Mouse (Mus musculus): ENCODE results near the gene Eri3. TPM values are rescaled to one million over a fixed set of nuclear protein-coding genes. Genes with fewer than 3 reads are reported as not detected.

The Eri3 gene
- polyA plus RNA-seq (2021) = 108 TPM

DNA sequence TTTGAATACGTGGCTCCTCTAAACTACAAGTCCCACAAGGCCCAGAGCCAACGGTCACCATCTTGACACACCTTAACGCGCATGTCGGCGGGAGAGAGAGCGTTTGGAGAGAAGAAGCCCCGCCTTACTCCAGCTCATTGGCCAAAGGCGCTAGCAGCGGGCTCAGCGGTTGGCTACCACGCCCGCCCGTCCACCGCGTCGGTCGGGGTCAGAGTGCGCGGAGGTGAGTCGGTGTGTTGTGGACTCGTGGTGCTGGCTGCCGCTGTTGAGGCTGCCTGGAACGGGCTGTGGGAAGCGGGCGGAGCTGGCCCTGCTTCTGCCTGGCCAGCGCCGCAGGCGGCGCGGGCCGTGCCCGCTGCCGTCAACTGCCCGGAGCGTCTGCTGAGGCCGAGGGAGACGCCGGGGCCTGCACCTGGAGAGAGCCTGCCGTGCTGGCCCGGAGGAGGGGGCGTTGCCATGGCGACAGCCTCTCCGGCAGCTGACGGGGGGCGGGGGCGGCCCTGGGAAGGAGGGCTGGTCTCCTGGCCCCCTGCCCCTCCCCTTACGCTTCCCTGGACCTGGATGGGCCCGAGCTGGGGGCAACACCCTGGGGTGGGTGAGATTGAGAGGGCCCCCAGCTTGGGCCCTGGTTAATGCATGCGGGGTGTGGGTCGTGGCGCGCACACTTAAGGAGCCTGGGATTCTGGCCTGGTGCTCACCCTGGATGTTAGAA is at the start of gene Eri3:
Gene Eri3, plus strand, starts transcription at position 226 of the 712 bp plus-strand sequence.
- H3K27me3 ChIP-seq = no peaks in the 10 kb centered on the region
- DNase-seq (ENCODE audit: low read depth, low spot score) = peak; percentile 84
- no peak for TF ChIP-seq CTCF (IDR thresholded peaks at IDR 0.05)
- ChIA-PET POLR2A (interaction anchor here (0.6 to 0.9 kb wide), 2 partner anchors 8 to 35 kb away, joined by 3 read pairs; no protein-coding TSS in a partner anchor), CTCF (no interaction called here)
- peak; percentile 98 for ATAC-seq
- in situ Hi-C loops (cut with MboI; ENCODE audit: low pct_unique_long_range_greater_than_20kb) = no loop called here

DNA sequence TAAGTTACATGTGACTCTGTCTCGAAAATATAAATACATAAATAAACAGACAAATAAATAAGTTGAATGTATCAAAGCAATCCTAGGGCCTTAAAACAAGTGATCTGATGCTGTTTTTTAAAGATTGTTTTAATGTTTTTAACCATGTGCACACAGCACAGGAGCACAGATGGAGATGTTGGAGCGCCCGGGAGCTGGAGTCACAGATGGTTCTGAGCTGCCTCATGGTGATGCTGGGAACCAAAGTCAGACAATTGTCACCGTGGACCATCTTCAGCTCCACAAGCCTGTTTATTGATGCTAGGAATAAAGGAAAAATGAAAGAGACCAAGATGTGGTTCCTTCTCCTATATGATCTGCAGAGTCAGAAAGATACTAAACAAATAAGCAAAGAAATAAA is 31.9 kb upstream of the Eri3 start:
- ChIA-PET POLR2A (interaction anchor here (0.5 kb wide), 1 partner anchor 318 kb away, joined by 4 read pairs; no protein-coding TSS in a partner anchor), CTCF (no interaction called here)
- TF ChIP-seq CTCF (IDR thresholded peaks at IDR 0.05) = no peak

DNA sequence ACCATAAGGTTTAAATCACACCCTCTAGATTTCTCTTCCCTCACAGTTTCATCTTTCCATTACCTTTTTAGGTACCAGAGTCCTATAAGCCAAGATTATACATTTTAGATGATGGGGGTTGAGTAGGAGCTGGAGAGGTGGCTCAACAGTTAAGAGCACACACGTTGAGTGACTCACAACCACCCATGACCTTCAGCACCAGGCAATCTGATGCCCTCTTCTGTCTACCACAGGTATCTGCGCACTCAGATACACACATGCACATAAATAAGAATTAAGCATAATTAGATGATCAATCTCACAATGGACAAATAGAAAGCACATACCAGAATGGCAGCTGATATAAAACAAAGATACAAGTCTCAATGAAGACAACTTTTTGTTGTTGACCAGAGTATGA is 28.8 kb upstream of the Eri3 start:
- in situ Hi-C loops (cut with MboI; ENCODE audit: low pct_unique_long_range_greater_than_20kb) = loop anchor here (10.0 kb wide), 1 partner anchor 197 kb away; no protein-coding TSS in a partner anchor
- ChIA-PET CTCF (no interaction called here), POLR2A (no interaction called here)
- H3K27me3 ChIP-seq = peaks cover 19% of the 10 kb centered on the region
- DNase-seq (ENCODE audit: low read depth, low spot score) (no peak), ATAC-seq (no peak)
- TF ChIP-seq CTCF (IDR thresholded peaks at IDR 0.05) = no peak

More for the DNA sequence above, 31.9 kb upstream of the Eri3 start:
- H3K27me3 ChIP-seq = peaks cover 23% of the 10 kb centered on the region
- in situ Hi-C loops (cut with MboI; ENCODE audit: low pct_unique_long_range_greater_than_20kb) = no loop called here
- ATAC-seq (no peak), DNase-seq (ENCODE audit: low read depth, low spot score) (no peak)

DNA sequence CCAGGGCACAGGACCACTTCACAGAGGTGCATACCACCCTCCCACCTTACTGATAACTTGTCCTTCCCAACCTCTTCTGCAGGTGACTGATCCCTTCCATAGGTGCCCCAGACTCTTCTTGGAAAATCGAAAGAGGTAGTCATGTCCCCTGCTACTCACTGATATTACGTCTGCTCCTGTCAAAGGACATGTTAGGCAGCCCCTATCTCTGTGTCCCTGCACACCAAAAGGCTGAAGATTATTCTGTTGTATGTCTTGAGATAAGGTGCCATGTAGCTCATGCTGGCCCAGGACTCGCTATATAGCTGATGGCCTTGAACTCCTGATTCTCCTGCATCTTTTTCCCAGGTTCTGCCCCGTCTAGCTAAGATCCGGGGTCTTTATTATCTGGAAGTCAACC is 24.2 kb upstream of the Eri3 start:
- no peak for DNase-seq (ENCODE audit: low read depth, low spot score)
- peaks cover 25% of the 10 kb centered on the region for H3K27me3 ChIP-seq
- TF ChIP-seq CTCF (IDR thresholded peaks at IDR 0.05) = no peak
- ChIA-PET CTCF (interaction anchor here (0.9 to 1.5 kb wide), 2 partner anchors 23 to 258 kb away, joined by 3 to 4 read pairs; no protein-coding TSS in a partner anchor), POLR2A (no interaction called here)
- no peak for ATAC-seq
- in situ Hi-C loops (cut with MboI; ENCODE audit: low pct_unique_long_range_greater_than_20kb) = loop anchor here (10.0 kb wide), 1 partner anchor 201 kb away; no protein-coding TSS in a partner anchor

DNA sequence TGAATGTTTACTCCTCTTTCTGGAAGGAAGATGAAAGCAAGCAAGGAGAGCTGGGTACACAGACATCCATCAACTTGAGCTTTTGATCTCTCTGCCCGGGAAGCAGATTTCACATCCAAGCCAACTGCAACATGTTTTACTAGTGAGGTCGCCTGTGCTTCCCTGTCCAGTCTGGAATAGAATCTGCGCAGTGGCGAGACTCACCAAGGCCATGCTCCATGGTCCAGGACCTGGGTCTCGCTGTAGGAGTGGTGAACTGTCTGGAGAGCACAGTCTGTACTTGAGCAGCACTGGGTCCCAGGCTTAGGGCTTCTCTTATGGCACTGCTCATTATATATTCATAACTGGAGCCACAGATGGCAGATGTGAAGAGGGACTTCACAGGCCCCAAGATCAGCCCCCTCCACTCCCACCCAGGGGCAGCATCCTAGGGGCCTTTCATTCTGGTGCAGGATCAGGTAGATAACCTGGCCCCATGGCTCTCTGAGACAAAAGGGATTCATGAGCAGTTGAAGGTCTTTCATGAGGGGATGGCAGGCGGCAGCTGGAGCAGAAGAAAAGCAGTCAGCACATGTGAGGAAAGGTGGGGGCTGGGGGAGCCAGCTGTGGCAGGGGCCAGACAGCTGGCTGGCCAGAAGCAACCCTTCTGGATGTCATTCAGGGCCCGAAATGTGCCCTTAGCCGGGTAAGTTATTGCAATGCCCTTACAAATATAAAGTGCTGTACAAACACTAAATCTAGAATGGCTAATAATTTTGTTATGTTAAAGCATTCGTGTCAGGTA is 22.9 kb upstream of the Eri3 start:
- CTCF ChIA-PET = interaction anchor here (0.9 to 1.5 kb wide), 3 partner anchors 22 to 260 kb away, joined by 3 to 4 read pairs (median 3); no protein-coding TSS in a partner anchor
- ATAC-seq (no peak), DNase-seq (ENCODE audit: low read depth, low spot score) (no peak)
- H3K27me3 ChIP-seq = peaks cover 33% of the 10 kb centered on the region
- POLR2A ChIA-PET = no interaction called here
- no peak for TF ChIP-seq CTCF (IDR thresholded peaks at IDR 0.05)
- in situ Hi-C loops (cut with MboI; ENCODE audit: low pct_unique_long_range_greater_than_20kb) = loop anchor here (10.0 kb wide), 1 partner anchor 203 kb away; no protein-coding TSS in a partner anchor

DNA sequence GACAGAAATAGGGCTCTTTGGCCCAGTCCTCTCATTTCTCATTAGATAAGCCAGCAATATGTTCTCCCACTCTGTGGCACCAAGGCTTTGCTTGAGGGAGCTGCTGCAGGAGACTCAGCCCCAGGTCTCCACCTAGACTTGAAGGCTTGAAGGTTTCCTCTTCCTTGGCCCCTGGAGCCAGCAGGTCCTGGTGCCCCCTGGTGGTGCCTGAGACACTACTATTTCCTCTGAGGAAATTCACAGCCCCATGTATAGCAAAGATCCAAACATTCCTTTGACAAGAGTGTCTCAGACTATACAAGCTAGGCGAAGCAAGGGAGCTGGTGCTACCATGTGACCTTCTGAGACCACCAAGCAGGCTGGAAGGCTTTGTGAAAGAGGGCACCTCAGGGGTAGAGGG is 22.2 kb upstream of the Eri3 start:
- no peak for ATAC-seq

DNA sequence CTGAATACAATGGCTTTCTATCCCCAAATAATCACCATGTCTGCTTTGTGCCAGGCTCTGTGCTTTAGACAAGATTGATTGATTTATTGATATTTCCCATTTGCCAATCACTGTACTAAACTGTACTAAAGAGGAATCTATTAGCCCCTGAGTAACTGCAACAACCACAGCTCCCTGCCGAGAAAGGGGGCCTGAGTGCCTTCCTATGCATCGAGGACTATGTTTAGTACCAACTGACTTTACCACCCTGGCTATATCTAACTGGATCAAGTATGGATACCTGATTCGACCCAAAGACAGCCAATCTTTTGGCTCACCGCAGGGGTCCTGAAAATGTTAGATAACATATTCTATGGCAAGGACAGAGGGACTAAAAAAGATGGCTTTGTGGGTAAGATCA is 20.3 kb upstream of the Eri3 start:
- CTCF ChIA-PET = no interaction called here
- POLR2A ChIA-PET = no interaction called here
- TF ChIP-seq CTCF (IDR thresholded peaks at IDR 0.05) = no peak
- in situ Hi-C loops (cut with MboI; ENCODE audit: low pct_unique_long_range_greater_than_20kb) = loop anchor here (10.0 kb wide), 1 partner anchor 205 kb away; no protein-coding TSS in a partner anchor
- no peak for ATAC-seq
- DNase-seq (ENCODE audit: low read depth, low spot score) = no peak
- H3K27me3 ChIP-seq = peaks cover 35% of the 10 kb centered on the region

More for the DNA sequence above, 22.2 kb upstream of the Eri3 start:
- CTCF ChIA-PET = interaction anchor here (0.8 to 1.2 kb wide), 2 partner anchors 12 to 258 kb away, joined by 3 to 4 read pairs; no protein-coding TSS in a partner anchor
- H3K27me3 ChIP-seq = peaks cover 31% of the 10 kb centered on the region
- DNase-seq (ENCODE audit: low read depth, low spot score) = no peak
- TF ChIP-seq CTCF (IDR thresholded peaks at IDR 0.05) = peak; percentile 75
- in situ Hi-C loops (cut with MboI; ENCODE audit: low pct_unique_long_range_greater_than_20kb) = loop anchor here (10.0 kb wide), 1 partner anchor 203 kb away; no protein-coding TSS in a partner anchor
- POLR2A ChIA-PET = no interaction called here

DNA sequence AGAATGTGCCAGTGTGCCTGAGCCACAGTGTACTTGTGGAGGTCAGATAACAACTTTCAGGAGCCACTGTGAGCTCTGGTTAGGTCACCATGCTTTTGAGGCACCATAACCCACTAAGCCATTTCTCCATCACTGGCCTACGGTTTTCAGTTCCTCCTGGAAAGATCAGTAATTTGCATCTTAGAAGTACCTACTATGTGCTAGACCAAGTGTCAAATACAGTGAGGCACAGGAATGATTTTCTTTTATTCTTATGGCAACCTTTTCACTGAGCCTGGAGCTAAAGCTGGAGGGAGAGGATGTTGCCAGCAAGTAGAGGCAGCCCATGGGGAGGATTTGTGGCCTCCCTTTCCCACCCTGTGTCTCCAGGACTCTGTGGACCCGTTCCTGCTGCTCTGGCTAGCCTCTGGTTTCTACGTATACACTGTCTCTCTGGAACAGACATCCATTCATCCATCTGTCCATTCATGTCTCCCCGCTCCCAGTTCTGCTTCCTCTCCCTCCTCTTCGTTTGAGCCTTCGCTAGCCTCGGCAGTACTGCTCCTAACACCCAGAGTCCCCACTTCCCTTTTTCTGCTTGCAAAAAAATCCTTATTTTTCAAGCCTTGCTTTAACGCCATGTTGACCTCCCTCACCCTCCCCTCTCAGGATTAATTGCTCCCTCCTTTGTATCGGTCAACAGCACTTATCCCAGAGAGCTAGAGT is 14.5 kb upstream of the Eri3 start:
- no peak for DNase-seq (ENCODE audit: low read depth, low spot score)
- in situ Hi-C loops (cut with MboI; ENCODE audit: low pct_unique_long_range_greater_than_20kb) = no loop called here
- no peak for ATAC-seq
- ChIA-PET POLR2A (no interaction called here), CTCF (no interaction called here)
- H3K27me3 ChIP-seq = peaks cover 25% of the 10 kb centered on the region
- TF ChIP-seq CTCF (IDR thresholded peaks at IDR 0.05) = no peak

DNA sequence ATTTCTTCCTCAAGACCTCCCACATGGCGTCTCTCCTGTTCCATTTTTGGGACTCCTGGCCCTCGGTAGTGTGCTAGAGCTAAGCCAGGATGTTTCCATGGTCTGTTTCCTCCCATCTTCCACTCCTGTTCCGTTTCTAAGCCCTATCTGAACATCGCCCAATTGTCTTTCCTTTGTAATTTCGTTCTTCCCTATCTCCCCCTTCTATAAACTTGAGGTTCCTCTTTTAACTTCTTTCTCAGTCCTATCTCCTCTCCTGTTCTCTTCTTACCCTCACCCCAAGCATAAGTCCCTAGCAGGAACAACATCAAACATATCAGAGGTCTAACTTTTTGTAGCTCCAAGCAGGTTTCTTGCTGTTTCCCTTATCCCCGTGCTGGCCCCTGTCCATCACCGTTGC is 13.2 kb upstream of the Eri3 start:
- peaks cover 21% of the 10 kb centered on the region for H3K27me3 ChIP-seq
- ATAC-seq (no peak), DNase-seq (ENCODE audit: low read depth, low spot score) (no peak)
- in situ Hi-C loops (cut with MboI; ENCODE audit: low pct_unique_long_range_greater_than_20kb) = no loop called here
- TF ChIP-seq CTCF (IDR thresholded peaks at IDR 0.05) = no peak
- POLR2A ChIA-PET = no interaction called here
- CTCF ChIA-PET = no interaction called here

DNA sequence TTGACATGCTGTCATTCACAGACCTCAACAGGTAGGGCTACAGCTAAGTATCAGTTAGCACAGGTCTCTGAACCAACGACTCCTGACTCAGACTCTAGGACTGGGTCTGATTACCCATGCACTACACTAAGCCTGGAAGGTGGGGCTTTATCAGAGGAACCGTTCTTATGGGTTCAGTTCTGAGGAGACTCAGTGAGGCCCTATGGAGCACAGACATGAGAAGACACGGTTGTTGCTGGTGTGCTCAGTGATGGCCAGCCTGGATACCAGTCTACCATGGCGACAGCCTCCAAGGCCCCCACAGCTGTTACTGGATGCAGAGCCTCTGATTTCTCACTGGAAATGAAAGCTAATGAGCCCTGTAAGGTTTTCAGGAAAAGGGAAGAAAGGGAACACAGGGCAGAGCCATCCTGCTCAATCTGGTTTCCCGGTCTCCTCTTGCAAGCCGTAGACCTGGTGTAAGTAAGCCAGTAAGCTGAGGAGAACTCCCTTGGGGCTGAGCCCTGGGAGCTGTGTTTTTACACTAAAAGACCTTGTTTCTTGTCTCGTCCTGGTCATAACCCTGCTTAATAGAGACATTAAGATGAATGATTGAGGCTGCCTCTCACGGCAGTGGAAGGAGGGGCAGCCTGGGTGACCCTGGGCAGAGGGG is 10.7 kb upstream of the Eri3 start:
- no peak for TF ChIP-seq CTCF (IDR thresholded peaks at IDR 0.05)
- in situ Hi-C loops (cut with MboI; ENCODE audit: low pct_unique_long_range_greater_than_20kb) = no loop called here
- ChIA-PET POLR2A (no interaction called here), CTCF (interaction anchor here (1.9 kb wide), 1 partner anchor 11 kb away, joined by 4 read pairs; no protein-coding TSS in a partner anchor)
- no peak for DNase-seq (ENCODE audit: low read depth, low spot score)
- no peak for ATAC-seq
- H3K27me3 ChIP-seq = peaks cover 9% of the 10 kb centered on the region
